Mouse (Mus musculus) Patski (cell line): Measurements from ENCODE around the gene Atg4c. TPM values are rescaled to one million over a fixed set of nuclear protein-coding genes. Genes with fewer than 3 reads are reported as not detected.

Experiments used
- ATAC-seq: fragments of 100-300 bp; one replicate; pipeline ENCODE4 v1.8.0; 2021
- CTCF ChIA-PET: fragments of 350-600 bp; sonication (Branson Sonifier 250); formaldehyde crosslinking; loops from one replicate; lab custom pipeline; 2022; ENCODE audit warnings: inconsistent platforms; lab: Charles Lee
- POLR2A ChIA-PET: fragments of 350-600 bp; sonication (Branson Sonifier 250); formaldehyde crosslinking; loops from one replicate; lab custom pipeline; 2022; ENCODE audit warnings: antibody characterized with exemption, inconsistent platforms; lab: Charles Lee
- DNase-seq: peaks from one replicate; pipeline ENCODE4 v3.0.0-alpha.2; 2011; ENCODE audit warnings: low read depth, low spot score
- H3K27me3 ChIP-seq: fragments of 371-371 bp; one replicate; pipeline ENCODE4 v1.5.1; 2021
- CTCF ChIP-seq: fragments of 100-300 bp; IDR thresholded peaks from one replicate; pipeline ENCODE4 v1.5.1; 2021
- in situ Hi-C: fragments of 300-500 bp; cut with MboI; formaldehyde crosslinking; loops from 3 replicates; pipeline ENCODE4 v1.11.1; 2018; ENCODE audit warnings: low pct_unique_long_range_greater_than_20kb, mixed read lengths
- polyA plus RNA-seq: library from polyadenylated mRNA; unstranded; gene quantifications from one replicate; pipeline ENCODE4 v1.2.3, GENCODE M21; 2021

Gene Atg4c
- polyA plus RNA-seq: 10.9 TPM

GRCm38 (mm10) chr4:99193810-99194582 lies at the start of gene Atg4c:
TSS of gene Atg4c (plus strand) at chr4:99193934.
- DNase-seq: peak; percentile 66
- H3K27me3 ChIP-seq: no peaks in the 10 kb centered on the region
- in situ Hi-C loops: loop anchor here (25.0 kb wide), 1 partner anchor 457 kb away; the partner anchor contains the start of gene L1td1
- POLR2A ChIA-PET: interaction anchor here (0.6 kb wide), 1 partner anchor 253 kb away, joined by 3 read pairs; no protein-coding TSS in a partner anchor
- no peak for TF ChIP-seq CTCF
- peak; percentile 90 for ATAC-seq
- CTCF ChIA-PET: no interaction called here

GRCm38 (mm10) chr4:99151434-99151833 lies 42.3 kb upstream of the Atg4c start:
- TF ChIP-seq CTCF: no peak
- H3K27me3 ChIP-seq: no peaks in the 10 kb centered on the region
- in situ Hi-C loops: no loop called here
- no peak for DNase-seq
- ChIA-PET CTCF (no interaction called here), POLR2A (no interaction called here)
- no peak for ATAC-seq

GRCm38 (mm10) chr4:99151885-99152558 lies 41.7 kb upstream of the Atg4c start:
- DNase-seq (no peak), ATAC-seq (no peak)
- POLR2A ChIA-PET: no interaction called here
- in situ Hi-C loops: no loop called here
- no peak for TF ChIP-seq CTCF
- H3K27me3 ChIP-seq: no peaks in the 10 kb centered on the region
- CTCF ChIA-PET: interaction anchor here (2.2 kb wide), 1 partner anchor 13 kb away, joined by 7 read pairs; no protein-coding TSS in a partner anchor

- DNase-seq: no peak
- no peak for ATAC-seq
- in situ Hi-C loops: no loop called here
- no peak for TF ChIP-seq CTCF
- ChIA-PET CTCF (interaction anchor here (1.1 to 1.4 kb wide), 2 partner anchors 15 to 22 kb away, joined by 3 read pairs; no protein-coding TSS in a partner anchor), POLR2A (no interaction called here)
- no peaks in the 10 kb centered on the region for H3K27me3 ChIP-seq
Observed at GRCm38 (mm10) chr4:99156641-99157307, 37.0 kb upstream of the Atg4c start.

GRCm38 (mm10) chr4:99158495-99158894 lies 35.2 kb upstream of the Atg4c start:
- ChIA-PET CTCF (no interaction called here), POLR2A (no interaction called here)
- H3K27me3 ChIP-seq: no peaks in the 10 kb centered on the region
- DNase-seq (peak; percentile 59), ATAC-seq (peak; percentile 52)
- no peak for TF ChIP-seq CTCF
- in situ Hi-C loops: no loop called here

- POLR2A ChIA-PET: no interaction called here
- CTCF ChIA-PET: no interaction called here
- in situ Hi-C loops: no loop called here
Observed at GRCm38 (mm10) chr4:99160414-99160813, 33.3 kb upstream of the Atg4c start.

GRCm38 (mm10) chr4:99160899-99161298 lies 32.8 kb upstream of the Atg4c start:
- ChIA-PET CTCF (interaction anchor here (1.0 kb wide), 1 partner anchor 30 kb away, joined by 3 read pairs; no protein-coding TSS in a partner anchor), POLR2A (no interaction called here)
- TF ChIP-seq CTCF: no peak
- no peak for ATAC-seq
- no peak for DNase-seq
- in situ Hi-C loops: no loop called here
- H3K27me3 ChIP-seq: no peaks in the 10 kb centered on the region

More at GRCm38 (mm10) chr4:99160414-99160813, 33.3 kb upstream of the Atg4c start:
- no peak for TF ChIP-seq CTCF
- ATAC-seq: peak; percentile 48
- DNase-seq: peak; percentile 62
- no peaks in the 10 kb centered on the region for H3K27me3 ChIP-seq

- no peak for TF ChIP-seq CTCF
- CTCF ChIA-PET: interaction anchor here (1.0 kb wide), 1 partner anchor 29 kb away, joined by 3 read pairs; no protein-coding TSS in a partner anchor
- POLR2A ChIA-PET: interaction anchor here (0.6 kb wide), 1 partner anchor 1766 kb away, joined by 3 read pairs; no protein-coding TSS in a partner anchor
- no peaks in the 10 kb centered on the region for H3K27me3 ChIP-seq
- in situ Hi-C loops: no loop called here
- DNase-seq (peak; percentile 85), ATAC-seq (peak; percentile 55)
Observed at GRCm38 (mm10) chr4:99161457-99161971, 32.2 kb upstream of the Atg4c start.

GRCm38 (mm10) chr4:99163001-99163400 lies 30.7 kb upstream of the Atg4c start:
- ATAC-seq: no peak
- CTCF ChIA-PET: no interaction called here
- DNase-seq: no peak
- POLR2A ChIA-PET: no interaction called here
- H3K27me3 ChIP-seq: no peaks in the 10 kb centered on the region
- in situ Hi-C loops: no loop called here
- TF ChIP-seq CTCF: no peak

- in situ Hi-C loops: no loop called here
- ATAC-seq: no peak
- DNase-seq: no peak
- POLR2A ChIA-PET: no interaction called here
- H3K27me3 ChIP-seq: no peaks in the 10 kb centered on the region
- no peak for TF ChIP-seq CTCF
- CTCF ChIA-PET: no interaction called here
Observed at GRCm38 (mm10) chr4:99163547-99163946, 30.2 kb upstream of the Atg4c start.
